Mouse (Mus musculus) heart, postnatal 0 days (tissue): ENCODE results near the gene Btnl10. TPM values are rescaled to one million over a fixed set of nuclear protein-coding genes. Genes with fewer than 3 reads are reported as not detected.

Experiments
- ATAC-seq: fragments of 200-750 bp; cut with Nextera tagmentation; 2 replicates; pipeline ENCODE4 v1.8.0; 2017; ENCODE audit warnings: low read depth, moderate number of reproducible peaks, moderate library complexity; ENCODE audit not compliant: insufficient read depth
- DNase-seq: peaks from one replicate; pipeline ENCODE4 v3.0.0-alpha.2; 2016; ENCODE audit warnings: low spot score
- H3K27ac ChIP-seq: fragments of 300-500 bp; sonication (generic); 2 replicates; pipeline ENCODE4 v1.5.1; 2014; ENCODE audit warnings: low read depth, mild to moderate bottlenecking
- H3K27me3 ChIP-seq: fragments of 300-500 bp; sonication (generic); 2 replicates; pipeline ENCODE4 v1.6.1; 2014; ENCODE audit warnings: low read length, mixed read lengths; ENCODE audit not compliant: control insufficient read depth, insufficient read depth
- H3K36me3 ChIP-seq: fragments of 300-500 bp; sonication (generic); replicated peaks from 2 replicates; pipeline ENCODE4 v1.6.1; 2014; ENCODE audit warnings: low read length, mixed read lengths; ENCODE audit not compliant: control insufficient read depth, insufficient read depth
- H3K4me1 ChIP-seq: fragments of 300-500 bp; sonication (generic); 2 replicates; pipeline ENCODE4 v1.6.1; 2014; ENCODE audit warnings: antibody characterized with exemption; ENCODE audit not compliant: control insufficient read depth, insufficient read depth
- H3K4me2 ChIP-seq: fragments of 300-500 bp; sonication (generic); 2 replicates; pipeline ENCODE4 v1.6.1; 2014; ENCODE audit warnings: low read depth, mild to moderate bottlenecking, low read length, moderate library complexity
- H3K4me3 ChIP-seq: fragments of 300-500 bp; sonication (generic); 2 replicates; pipeline ENCODE4 v1.5.1; 2014; ENCODE audit warnings: low read depth, low read length
- H3K9ac ChIP-seq: fragments of 300-500 bp; sonication (generic); replicated peaks from 2 replicates; pipeline ENCODE4 v1.6.1; 2014; ENCODE audit warnings: low read depth, low read length, mixed read lengths
- H3K9me3 ChIP-seq: fragments of 300-500 bp; sonication (generic); replicated peaks from 2 replicates; pipeline ENCODE4 v1.6.1; 2016; ENCODE audit warnings: low read length; ENCODE audit not compliant: control insufficient read depth
- CTCF ChIP-seq: IDR thresholded peaks from 2 replicates; pipeline ENCODE4 v1.5.1; 2016; ENCODE audit warnings: antibody characterized with exemption, control low read depth, low read depth
- EP300 ChIP-seq: IDR thresholded peaks from 2 replicates; pipeline ENCODE4 v1.6.1; 2016; ENCODE audit warnings: antibody characterized with exemption, low read depth
- WGBS: fragments of 180-500 bp; shearing (Covaris S2); extraction: QIAGEN DNeasy Blood & Tissue Kit; methylation state at CpG from one replicate; pipeline ENCODE4 v1.1.7; 2014; 5-methylcytosine and 5-hydroxymethylcytosine counted together
- polyA plus RNA-seq: library from polyadenylated mRNA; unstranded; fragments of >200 nt; fragmentation: Nextera tagmentation; extraction: Ambion mirVana; gene quantifications from 2 replicates; pipeline ENCODE4 v1.2.1, GENCODE M21; 2015
- total RNA-seq: library from RNA; depleted of rRNA; stranded (reverse); fragments of >200 nt; gene quantifications from 2 replicates; pipeline ENCODE4 v1.2.3, GENCODE M21; 2014; ENCODE audit warnings: low replicate concordance

The Btnl10 gene
- total and polyA plus RNA-seq, 2 experiments from 2014 or later: 0.07 TPM; not detected in 1

GRCm38 (mm10) chr11:58930254-58930653 lies 12.5 kb downstream of the Btnl10 start:
- no peak for DNase-seq
- 78% methylated on average over 3 of the region's 3 CpGs for WGBS
- Histone ChIP-seq H3K4me3 (no peak overlapping the region), H3K9me3 (no peaks in the 10 kb centered on the region), H3K4me2 (no peak overlapping the region), H3K36me3 (peaks cover 39% of the 10 kb centered on the region), H3K9ac (no peak overlapping the region), H3K27ac (no peak overlapping the region), H3K27me3 (no peaks in the 10 kb centered on the region), H3K4me1 (peaks cover 4% of the 10 kb centered on the region; the same call in 1 of the 2 replicates)
- ATAC-seq: no peak
- no peak for TF ChIP-seq EP300

- H3K36me3 ChIP-seq: peaks cover 51% of the 10 kb centered on the region
- ATAC-seq: no peak
- 54% methylated on average over 4 of the region's 4 CpGs for WGBS
These were observed 13.9 kb downstream of the Btnl10 start for GRCm38 (mm10) chr11:58931576-58931975.

GRCm38 (mm10) chr11:58937909-58938308 lies 20.2 kb downstream of the Btnl10 start:
- TF ChIP-seq EP300 (no peak), CTCF (no peak)
- Histone ChIP-seq H3K36me3 (peaks cover 39% of the 10 kb centered on the region), H3K4me1 (peaks cover 8% of the 10 kb centered on the region; the same call in 1 of the 2 replicates), H3K9me3 (no peaks in the 10 kb centered on the region), H3K9ac (peak overlapping the region; percentile 89), H3K4me2 (peak overlapping the region; percentile 98), H3K27me3 (no peaks in the 10 kb centered on the region), H3K27ac (peak overlapping the region; percentile 96), H3K4me3 (peak overlapping the region; percentile 88)
- WGBS: 2% methylated on average over 13 of the region's 13 CpGs
- no peak for DNase-seq
- no peak for ATAC-seq

More at GRCm38 (mm10) chr11:58931576-58931975, 13.9 kb downstream of the Btnl10 start:
- H3K4me2 ChIP-seq: no peak overlapping the region
- no peaks in the 10 kb centered on the region for H3K9me3 ChIP-seq
- peaks cover 4% of the 10 kb centered on the region; the same call in 1 of the 2 replicates for H3K4me1 ChIP-seq
- no peak overlapping the region for H3K27ac ChIP-seq
- TF ChIP-seq EP300: no peak
- TF ChIP-seq CTCF: peak; percentile 27
- no peak overlapping the region for H3K9ac ChIP-seq
- no peak for DNase-seq
- no peak overlapping the region for H3K4me3 ChIP-seq
- H3K27me3 ChIP-seq: no peaks in the 10 kb centered on the region

- Histone ChIP-seq H3K27me3 (no peaks in the 10 kb centered on the region), H3K9ac (peak within 1 kb of the TSS; percentile 89), H3K4me1 (peaks cover 8% of the 10 kb centered on the region; the same call in 1 of the 2 replicates), H3K4me2 (peak within 1 kb of the TSS; percentile 98), H3K36me3 (peaks cover 33% of the 10 kb centered on the region), H3K9me3 (no peaks in the 10 kb centered on the region), H3K27ac (peak within 1 kb of the TSS; percentile 96), H3K4me3 (peak within 1 kb of the TSS; percentile 88)
- ATAC-seq: peak; percentile 96
- WGBS: under 1% methylated on average over 82 of the region's 95 CpGs
- TF ChIP-seq CTCF: no peak
- peak; percentile 98 for TF ChIP-seq EP300
- DNase-seq: peak; percentile 91
These were observed 20.8 kb downstream of the Btnl10 start, which contains the start of gene Rnf187 for GRCm38 (mm10) chr11:58938322-58939087. TSS of gene Rnf187 (minus strand) at chr11:58938916.

GRCm38 (mm10) chr11:58939088-58939439 lies 21.4 kb downstream of the Btnl10 start:
- Histone ChIP-seq H3K9ac (peak overlapping the region; percentile 89; the same call in 1 of the 2 replicates), H3K9me3 (no peaks in the 10 kb centered on the region), H3K4me3 (peak overlapping the region; percentile 88), H3K4me2 (peak overlapping the region; percentile 98), H3K4me1 (peaks cover 8% of the 10 kb centered on the region; the same call in 1 of the 2 replicates), H3K36me3 (peaks cover 27% of the 10 kb centered on the region), H3K27me3 (no peaks in the 10 kb centered on the region), H3K27ac (peak overlapping the region; percentile 46)
- WGBS: 18% methylated on average over 6 of the region's 6 CpGs
- ATAC-seq: no peak
- TF ChIP-seq EP300: no peak
- no peak for TF ChIP-seq CTCF
- no peak for DNase-seq
